Mouse (Mus musculus): ENCODE measurements around the gene Tdrd6. TPM values are rescaled to one million over a fixed set of nuclear protein-coding genes. Genes with fewer than 3 reads are reported as not detected.
A peak's percentile ranks its signal among the peaks of the same experiment; 100 is the strongest.

Gene Tdrd6
- polyA plus RNA-seq, 1 experiment = not detected

DNA sequence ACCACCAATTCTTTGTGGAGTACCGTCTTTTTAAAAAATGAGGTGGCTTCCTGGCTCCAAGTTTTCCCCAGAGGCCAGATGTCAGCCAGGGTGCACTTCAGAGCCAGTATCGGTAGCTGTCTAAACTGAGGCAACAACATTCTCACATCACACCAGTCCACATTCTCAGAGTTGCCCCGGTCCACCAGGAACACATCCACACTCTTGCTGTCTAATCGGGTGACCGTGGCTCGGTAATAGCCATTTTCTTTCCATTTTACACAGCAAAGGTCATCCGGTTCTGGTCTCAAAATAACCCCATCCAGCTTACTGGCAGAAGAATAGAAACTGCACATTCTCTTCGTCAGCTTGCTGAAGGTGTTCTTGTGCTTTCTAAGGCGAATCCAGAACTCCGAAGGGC, 1.9 kb downstream of the Tdrd6 start:
- no peak for DNase-seq (ENCODE audit: low read depth, low spot score)
- WGBS = 90% methylated on average over 10 of the region's 10 CpGs

DNA sequence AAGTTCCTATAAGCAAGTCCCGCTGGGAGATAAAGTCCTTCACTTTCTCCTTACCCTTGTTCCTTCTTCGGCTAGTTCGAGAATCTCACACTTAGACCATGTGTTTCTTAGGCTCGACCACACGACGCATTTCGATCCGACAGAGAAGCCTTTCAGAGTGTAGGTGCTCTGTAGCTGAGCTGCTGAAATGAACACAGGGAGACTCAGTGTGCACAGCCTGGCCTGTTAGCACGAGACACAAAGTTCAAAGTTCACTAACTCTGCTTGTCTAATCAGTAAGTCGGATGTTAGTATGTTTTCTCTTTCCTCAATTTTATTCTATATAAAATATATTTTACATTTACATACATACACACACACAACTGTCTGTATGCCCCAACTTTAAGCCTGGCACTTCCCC, 8.0 kb downstream of the Tdrd6 start:
- DNase-seq (ENCODE audit: low read depth, low spot score) = no peak
- WGBS = 72% methylated on average over 10 of the region's 10 CpGs

DNA sequence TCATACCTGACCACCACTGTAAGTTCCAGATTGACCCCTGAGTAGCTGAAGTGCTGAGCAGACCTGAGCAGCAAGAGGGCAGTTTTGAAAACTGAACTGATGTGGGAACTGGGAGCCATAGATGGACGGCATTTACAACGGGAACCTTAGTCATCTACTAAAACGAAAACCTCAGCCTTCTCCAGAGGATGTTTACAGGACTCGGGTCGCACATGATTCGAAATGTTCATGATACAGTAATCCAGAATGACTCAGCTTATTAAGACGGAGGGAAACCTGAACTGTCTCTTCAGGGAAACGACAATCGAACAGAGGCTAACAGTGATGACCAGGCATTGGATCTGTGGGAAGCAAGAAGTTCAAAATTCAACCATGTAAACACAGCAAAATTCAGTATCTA, 10.9 kb downstream of the Tdrd6 start:
- 69% methylated on average over 9 of the region's 9 CpGs for WGBS
- no peak for DNase-seq (ENCODE audit: low read depth, low spot score)

DNA sequence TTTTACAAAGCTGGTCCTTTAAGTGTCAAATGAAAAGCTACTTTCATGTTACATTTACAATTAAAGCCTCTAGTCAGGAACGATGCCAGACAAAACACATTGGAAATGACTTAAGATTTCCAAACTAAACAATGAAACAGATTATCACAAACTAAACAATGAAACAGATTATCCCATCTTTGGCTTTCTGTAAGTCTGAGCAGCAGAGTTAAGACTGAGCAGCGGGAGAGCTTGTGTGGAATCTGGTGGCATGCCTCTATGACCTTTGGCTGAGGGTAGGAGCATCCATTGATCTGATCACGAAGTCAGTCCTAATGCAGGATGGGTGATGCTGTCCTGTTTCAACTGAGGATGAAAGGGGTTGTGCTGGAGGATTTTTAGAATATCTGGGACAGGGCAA, 17.9 kb downstream of the Tdrd6 start:
- no peak for DNase-seq (ENCODE audit: low read depth, low spot score)
- 54% methylated on average over 3 of the region's 3 CpGs for WGBS

DNA sequence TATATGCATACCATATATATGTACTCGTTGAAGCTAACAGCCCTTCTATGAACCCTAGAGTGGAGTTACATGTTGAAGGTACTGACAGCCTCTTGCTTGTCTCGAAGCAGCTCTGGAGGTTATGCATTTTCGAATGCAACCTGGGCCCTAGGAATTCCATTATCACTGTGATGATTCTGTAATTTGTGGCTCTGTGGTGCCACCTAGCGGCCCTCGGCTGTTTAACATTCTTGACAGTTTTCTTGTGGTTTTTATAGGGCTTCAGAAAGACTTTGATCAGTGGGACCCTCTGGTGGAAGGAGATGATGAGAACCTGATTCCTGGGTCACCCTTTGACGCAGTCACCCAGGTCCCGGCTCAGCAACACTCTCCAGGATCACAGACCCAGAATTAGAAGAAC, 18.5 kb downstream of the Tdrd6 start:
- 17% methylated on average over 7 of the region's 7 CpGs for WGBS
- peak; percentile 43 for DNase-seq (ENCODE audit: low read depth, low spot score)

DNA sequence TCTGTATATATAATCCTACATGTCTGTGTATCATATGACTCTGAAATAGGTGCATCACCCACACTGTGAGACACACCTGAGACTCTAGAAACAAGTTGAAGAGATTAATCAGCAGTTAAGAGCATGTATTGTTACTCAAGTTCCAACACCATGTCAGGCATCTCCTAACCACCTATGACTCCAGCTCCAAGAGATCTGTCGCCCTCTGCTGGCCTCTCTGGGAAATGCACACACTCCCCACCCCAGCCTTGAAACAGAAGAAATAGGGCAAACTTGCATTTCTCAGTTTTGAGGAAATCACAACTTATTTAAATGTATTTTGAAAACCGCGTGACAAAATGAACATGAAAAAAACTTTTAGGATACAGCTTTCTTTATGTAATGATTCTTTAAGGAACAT, 23.4 kb downstream of the Tdrd6 start:
- DNase-seq (ENCODE audit: low read depth, low spot score) = peak; percentile 47
- 22% methylated on average over 3 of the region's 3 CpGs for WGBS

DNA sequence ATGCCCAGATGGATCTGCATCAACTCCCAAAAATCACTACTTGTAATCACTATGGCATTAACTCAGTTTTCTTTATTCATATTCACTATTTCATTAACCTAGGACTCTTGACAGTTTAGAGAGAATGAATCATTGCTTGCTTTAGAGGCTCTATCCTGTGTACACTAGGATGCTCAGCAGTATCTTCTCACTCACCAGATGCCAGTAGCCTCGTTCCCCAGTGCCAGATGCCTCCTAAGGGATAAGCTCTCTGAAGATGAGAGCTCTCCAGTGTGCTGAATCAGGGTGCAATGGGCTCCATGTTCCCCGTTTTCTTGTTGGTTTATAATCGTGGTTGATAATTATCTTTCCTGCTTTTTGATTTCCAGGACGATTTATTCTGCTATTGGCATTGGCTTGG, 31.4 kb downstream of the Tdrd6 start:
- 58% methylated on average over 4 of the region's 4 CpGs for WGBS
- no peak for DNase-seq (ENCODE audit: low read depth, low spot score)

DNA sequence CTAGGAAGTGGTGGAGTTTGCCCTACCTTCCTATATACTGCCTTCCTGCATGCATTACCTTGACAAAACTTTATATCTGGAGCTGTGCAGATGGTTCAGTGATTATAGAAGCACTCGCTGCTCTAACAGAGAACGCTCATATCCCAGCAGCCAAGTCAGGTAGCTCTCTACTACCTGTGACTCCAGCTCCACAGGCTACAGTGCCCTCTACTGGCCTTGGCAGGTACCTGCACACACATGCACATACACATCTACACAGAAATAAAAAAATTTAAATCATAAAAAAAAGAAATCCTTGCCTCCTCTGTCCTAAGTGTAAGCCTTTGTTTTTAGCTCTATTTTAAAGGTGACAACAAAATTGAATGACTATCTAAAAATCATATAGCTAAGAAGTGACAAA, 32.4 kb downstream of the Tdrd6 start:
- DNase-seq (ENCODE audit: low read depth, low spot score) = no peak
- WGBS = 100% methylated on average over 2 of the region's 2 CpGs

DNA sequence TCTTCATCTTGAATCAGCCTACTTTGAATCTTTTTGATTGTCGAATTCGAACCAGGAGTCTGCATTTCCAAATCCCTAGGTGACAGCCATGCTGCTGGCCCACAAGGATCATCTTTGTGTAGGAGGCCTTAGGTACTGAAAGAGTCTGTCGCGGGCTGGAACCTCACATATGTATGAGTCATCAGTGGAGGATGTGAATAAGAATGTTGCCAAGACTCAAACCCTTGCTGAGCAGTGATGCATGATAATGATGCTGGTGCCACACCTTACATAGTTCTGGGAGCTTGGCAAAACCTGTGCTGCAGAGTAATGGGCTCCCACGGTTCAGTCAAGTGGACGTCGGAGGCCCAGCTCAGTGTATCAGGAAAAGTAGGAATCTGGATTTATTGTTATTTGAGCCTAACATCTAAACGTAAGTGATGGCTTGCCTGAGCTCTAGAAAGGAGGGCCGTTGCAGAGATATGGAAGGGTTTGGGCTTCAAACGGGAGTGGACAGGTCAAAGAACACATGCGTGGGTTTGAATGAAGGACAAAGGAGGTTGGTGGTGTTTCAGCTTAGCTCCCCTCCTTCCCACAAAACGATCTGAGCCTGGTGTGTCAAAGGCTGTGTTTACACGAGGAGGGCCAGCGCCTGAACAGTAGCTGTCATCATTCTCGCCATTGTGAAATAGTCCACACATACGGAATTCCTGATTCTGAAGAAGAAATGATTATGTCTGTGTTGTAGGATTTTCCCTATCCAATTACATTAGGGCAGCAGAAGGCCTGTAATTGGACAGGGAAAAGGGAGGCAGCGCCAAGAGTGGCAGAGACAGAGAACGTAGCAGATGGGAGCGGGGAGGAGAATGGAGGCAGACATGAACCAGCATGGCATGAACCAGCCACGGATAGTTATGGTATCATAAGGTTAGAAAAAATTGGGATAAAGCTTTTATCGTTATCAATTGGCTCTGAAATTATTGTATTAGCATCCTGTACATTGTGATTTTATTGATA, 37.5 kb downstream of the Tdrd6 start:
- WGBS = 79% methylated on average over 21 of the region's 21 CpGs

DNA sequence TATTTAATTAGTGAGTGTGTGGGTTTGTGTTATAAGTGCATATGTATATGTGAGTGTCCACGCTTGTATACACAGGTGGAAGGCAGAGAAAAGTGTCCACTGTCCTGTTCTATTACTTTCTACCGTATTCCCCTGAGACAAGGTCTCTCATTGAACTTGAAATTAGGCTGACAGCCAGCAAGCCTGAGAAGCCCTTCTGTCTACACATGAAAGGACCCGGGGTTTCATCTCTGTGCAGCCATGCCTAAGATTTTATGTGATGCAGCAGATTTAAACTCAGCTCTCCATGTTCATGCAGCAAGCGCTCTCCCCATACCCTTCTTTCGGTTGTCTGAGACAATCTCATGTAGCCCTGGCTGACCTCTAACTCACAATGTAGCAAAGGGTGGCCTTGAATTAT, 39.6 kb downstream of the Tdrd6 start:
- no peak for DNase-seq (ENCODE audit: low read depth, low spot score)
- 83% methylated on average over 5 of the region's 5 CpGs for WGBS

More for the DNA sequence above, 37.5 kb downstream of the Tdrd6 start:
- DNase-seq (ENCODE audit: low read depth, low spot score) = no peak

DNA sequence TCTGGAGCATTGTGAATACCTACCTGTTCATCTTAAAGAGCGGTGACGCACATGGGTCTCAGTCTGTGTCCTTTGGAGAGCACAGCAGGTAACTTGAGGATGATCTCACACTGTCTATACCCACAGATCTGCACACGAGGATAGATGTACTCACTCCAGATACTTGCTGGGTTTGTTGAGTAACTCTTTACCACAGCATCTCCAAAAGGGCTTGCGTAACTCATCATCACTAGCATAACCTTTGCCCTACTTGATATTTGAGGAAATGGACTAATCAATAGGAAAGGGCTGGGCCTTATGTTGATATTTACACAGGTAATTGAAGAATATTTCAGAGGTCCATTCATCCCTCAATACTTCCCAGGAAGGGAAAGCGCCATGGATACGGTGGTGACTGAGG, 40.3 kb downstream of the Tdrd6 start:
- WGBS = 85% methylated on average over 6 of the region's 6 CpGs
- DNase-seq (ENCODE audit: low read depth, low spot score) = no peak

DNA sequence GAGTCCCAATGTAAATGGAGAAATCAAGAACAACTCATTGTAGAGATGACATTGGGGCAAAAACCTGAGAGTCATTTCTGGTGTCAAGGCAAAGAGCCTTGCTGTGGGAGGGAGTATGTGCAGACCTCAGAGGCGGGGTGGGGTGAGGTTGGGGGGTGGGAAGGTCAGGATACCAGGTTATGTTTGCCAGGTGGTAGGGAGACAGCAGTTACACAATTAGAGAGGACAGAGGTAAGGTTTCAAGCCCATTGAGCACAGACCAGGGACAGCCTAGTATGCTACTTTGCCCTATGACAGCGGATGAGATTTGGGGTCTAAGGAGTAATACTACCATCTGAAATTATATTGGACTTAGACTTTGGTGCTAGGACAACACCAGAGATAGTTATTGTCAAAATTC, 42.8 kb downstream of the Tdrd6 start:
- 85% methylated on average over 2 of the region's 2 CpGs for WGBS
- DNase-seq (ENCODE audit: low read depth, low spot score) = no peak

DNA sequence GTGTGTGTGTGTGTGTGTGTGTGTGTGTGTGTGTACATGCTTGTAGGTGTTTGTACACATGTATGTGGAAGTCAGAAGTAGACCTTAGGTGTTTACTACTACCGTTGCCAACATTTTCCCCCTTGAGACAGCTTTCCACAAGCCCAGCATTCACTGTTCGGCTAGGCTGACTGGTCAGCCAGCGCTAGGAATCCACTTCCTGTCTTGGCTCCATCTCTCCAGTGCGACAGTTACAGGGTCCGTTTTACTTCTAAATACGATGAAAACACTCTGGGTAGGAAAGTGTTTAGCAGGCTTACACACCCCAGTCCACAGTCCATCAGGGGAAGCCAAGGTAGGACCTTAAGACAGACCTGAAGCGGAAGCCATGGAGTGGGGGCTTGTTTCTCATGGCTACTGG, 45.3 kb downstream of the Tdrd6 start:
- 65% methylated on average over 7 of the region's 7 CpGs for WGBS
- no peak for DNase-seq (ENCODE audit: low read depth, low spot score)

DNA sequence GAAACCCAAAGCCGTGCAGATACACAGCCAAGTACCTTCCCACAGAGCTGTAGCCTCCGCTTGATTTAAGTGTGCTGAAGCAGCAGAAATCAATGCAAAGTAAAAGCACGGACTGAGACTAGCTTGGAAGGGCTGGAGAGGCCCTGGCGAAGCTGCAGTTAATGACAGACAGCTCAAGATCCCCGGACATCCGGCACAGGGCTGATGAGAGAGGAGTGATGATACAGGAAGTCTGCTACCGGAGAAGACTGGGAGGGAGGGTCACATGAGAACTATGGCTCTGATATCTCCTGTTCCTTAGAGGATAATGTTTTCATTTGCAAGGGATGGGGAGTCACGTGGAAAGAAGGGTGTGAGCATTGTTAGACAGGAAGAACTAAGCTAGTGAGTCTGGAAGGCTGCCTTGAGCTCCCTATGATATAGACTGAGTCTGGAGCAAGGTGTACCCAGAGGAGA, 49.1 kb downstream of the Tdrd6 start:
- DNase-seq (ENCODE audit: low read depth, low spot score) = no peak

DNA sequence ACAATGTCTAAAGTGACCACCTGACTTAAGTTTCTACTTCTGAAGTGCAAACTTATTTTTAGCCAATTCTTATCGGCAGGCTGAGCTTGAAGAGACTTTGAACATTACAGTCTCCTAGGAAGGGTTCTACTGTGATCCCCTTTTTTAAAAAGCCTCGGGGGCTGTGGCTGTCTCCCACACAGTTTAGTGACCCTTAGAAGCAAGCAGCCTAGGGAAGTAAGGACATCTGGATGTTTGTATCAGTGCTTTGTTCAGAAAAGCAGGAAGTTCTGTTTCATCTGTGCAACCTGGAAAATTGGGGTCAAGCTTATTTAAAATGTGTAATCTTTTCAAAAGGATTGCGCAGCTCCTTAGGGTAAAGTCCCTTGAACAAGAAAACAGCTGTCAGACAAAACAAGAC, 49.6 kb downstream of the Tdrd6 start:
- no peak for DNase-seq (ENCODE audit: low read depth, low spot score)
- 21% methylated on average over 3 of the region's 3 CpGs for WGBS

More for the DNA sequence above, 49.1 kb downstream of the Tdrd6 start:
- WGBS = 35% methylated on average over 8 of the region's 8 CpGs

DNA sequence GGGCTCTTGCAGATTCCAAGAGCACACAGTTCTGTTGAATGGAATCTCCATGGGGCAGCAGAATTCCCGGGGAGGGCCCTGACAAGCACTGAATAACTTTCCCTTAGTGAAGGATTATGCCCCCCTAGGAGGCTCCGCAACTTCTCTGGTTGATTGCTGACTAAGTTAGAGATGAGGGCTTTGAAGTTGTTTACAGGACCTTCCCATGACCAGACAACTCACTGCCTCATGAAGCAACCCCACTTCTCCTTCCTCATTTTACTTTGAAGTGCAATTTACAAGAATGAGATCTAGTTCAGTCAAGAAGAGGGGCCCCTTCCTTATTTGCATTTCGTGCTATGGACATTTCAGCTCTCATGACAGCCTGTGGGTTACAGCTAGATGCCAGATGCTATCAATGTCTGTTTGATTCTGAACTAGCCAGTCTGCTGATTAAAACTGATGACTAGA, 56.5 kb downstream of the Tdrd6 start:
- DNase-seq (ENCODE audit: low read depth, low spot score) = no peak
- 39% methylated on average over 3 of the region's 3 CpGs for WGBS

DNA sequence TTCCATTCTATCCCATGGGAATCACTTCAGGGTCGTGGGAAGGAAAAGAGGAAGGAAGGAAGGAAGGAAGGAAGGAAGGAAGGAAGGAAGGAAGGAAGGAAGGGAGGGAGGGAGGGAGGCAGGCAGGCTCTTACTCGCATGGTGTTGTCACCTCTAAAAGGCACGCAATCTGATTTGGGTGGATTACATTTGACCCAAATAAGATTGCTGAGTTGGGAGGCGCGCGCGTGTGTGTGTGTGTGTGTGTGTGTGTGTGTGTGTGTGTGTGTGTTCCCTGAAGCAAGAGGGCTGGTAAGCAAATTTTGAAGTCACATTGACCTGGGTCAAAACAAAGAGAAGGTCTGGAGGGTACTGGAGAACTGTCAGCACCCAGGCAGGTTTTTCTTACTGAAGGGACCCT, 60.8 kb downstream of the Tdrd6 start:
- DNase-seq (ENCODE audit: low read depth, low spot score) = no peak
- 68% methylated on average over 7 of the region's 7 CpGs for WGBS

DNA sequence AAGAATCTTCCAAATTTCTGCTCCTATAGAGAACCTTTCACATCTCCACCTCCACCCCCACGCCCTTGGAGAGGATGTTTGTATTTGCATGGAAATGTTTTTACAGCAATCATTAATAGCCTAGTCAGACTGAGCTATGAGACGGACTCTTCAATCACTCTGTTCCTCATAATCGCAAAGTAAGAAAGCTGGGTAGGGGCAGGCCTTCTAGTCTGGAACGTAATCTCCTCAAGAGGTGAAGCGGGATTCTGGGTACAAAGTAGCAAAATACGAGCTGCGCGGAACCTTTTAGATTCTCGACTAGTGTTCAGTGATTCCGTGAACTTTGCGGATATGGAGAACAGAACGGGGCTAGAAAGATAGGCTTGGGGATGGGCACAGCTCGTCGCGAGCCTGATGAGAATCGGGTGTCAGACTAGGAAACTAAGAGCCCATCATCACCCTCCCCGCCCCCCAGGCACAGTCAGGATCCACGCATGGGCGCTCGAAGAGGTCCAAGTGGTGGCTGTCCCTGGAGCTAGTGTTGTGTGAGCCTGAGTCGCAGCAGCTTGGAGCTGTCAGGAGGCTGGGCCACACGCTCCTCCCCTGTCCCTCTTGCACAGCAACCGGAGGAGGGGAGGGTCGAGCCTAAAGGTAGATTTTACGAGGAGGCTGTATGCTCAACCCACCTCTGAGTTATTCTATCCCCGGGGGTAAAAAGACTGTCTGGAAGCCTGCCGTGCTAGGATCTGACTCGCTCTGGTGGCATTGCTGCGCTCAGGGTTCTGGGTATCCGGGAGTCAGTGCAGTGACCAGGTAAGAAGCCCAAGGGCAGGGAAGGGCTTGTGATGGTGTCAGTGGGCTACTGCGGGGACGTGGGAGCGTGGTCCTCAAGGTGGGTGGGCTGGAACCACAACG, 61.9 kb downstream of the Tdrd6 start, which contains the start of gene Pla2g7:
TSS of gene Pla2g7 (plus strand) at position 107 of the 897 bp plus-strand sequence.
- no peak for DNase-seq (ENCODE audit: low read depth, low spot score)
- WGBS = 4% methylated on average over 34 of the region's 34 CpGs

DNA sequence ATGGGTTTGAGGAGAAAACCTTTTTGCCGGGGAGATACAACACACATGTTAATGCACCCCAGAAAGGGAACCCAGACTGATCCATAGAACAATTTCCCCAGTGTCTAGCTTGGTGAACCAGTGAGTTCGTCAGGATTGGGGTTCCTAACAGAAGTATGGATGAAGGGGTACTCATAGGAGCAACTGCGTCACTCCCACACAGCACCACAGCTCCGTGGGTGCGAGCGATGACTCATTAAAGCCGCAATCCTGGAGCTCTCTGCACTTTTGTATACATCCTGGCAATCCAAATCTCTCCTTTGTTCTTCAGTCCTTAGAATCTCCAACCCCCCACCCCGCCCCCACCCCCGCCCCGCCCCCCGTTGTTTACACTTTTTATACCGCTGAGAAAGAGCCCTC, 62.5 kb downstream of the Tdrd6 start:
- 26% methylated on average over 12 of the region's 12 CpGs for WGBS
- DNase-seq (ENCODE audit: low read depth, low spot score) = no peak
